Mouse (Mus musculus) midbrain, embryonic 12.5 days (tissue): ENCODE results near the gene Hoxb9. TPM values are rescaled to one million over a fixed set of nuclear protein-coding genes. Genes with fewer than 3 reads are reported as not detected.

ENCODE experiments used
- ATAC-seq: fragments of 200-750 bp; cut with Nextera tagmentation; 2 replicates; pipeline ENCODE4 v1.8.0; 2017; ENCODE audit warnings: low read depth, moderate TSS enrichment, moderate library complexity; ENCODE audit not compliant: low FRiP score
- H3K27ac ChIP-seq: fragments of 300-500 bp; sonication (generic); replicated peaks from 2 replicates; pipeline ENCODE4 v1.5.1; 2016; ENCODE audit warnings: mild to moderate bottlenecking
- H3K27me3 ChIP-seq: fragments of 300-500 bp; sonication (generic); 2 replicates; pipeline ENCODE4 v1.6.1; 2016; ENCODE audit warnings: mild to moderate bottlenecking
- H3K36me3 ChIP-seq: fragments of 300-500 bp; sonication (generic); 2 replicates; pipeline ENCODE4 v1.6.1; 2016
- H3K4me1 ChIP-seq: fragments of 300-500 bp; sonication (generic); 2 replicates; pipeline ENCODE4 v1.6.1; 2016
- H3K4me2 ChIP-seq: fragments of 300-500 bp; sonication (generic); replicated peaks from 2 replicates; pipeline ENCODE4 v1.6.1; 2016; ENCODE audit warnings: mild to moderate bottlenecking, moderate library complexity
- H3K4me3 ChIP-seq: fragments of 300-500 bp; sonication (generic); 2 replicates; pipeline ENCODE4 v1.5.1; 2016; ENCODE audit warnings: mild to moderate bottlenecking
- H3K9ac ChIP-seq: fragments of 300-500 bp; sonication (generic); replicated peaks from 2 replicates; pipeline ENCODE4 v1.6.1; 2016; ENCODE audit warnings: mild to moderate bottlenecking, moderate library complexity
- H3K9me3 ChIP-seq: fragments of 300-500 bp; sonication (generic); 2 replicates; pipeline ENCODE4 v1.6.1; 2016; ENCODE audit warnings: mild to moderate bottlenecking
- WGBS: fragments of 180-500 bp; shearing (Covaris S2); methylation state at CpG from one replicate; pipeline ENCODE4 v1.1.7; 2016; 5-methylcytosine and 5-hydroxymethylcytosine counted together
- polyA plus RNA-seq: library from polyadenylated mRNA; unstranded; fragments of >200 nt; fragmentation: Nextera tagmentation; extraction: Ambion mirVana; gene quantifications from 2 replicates; pipeline ENCODE4 v1.2.1, GENCODE M21; 2016

Hoxb9 gene
- polyA plus RNA-seq, 1 experiment from 2014 or later: not detected

DNA sequence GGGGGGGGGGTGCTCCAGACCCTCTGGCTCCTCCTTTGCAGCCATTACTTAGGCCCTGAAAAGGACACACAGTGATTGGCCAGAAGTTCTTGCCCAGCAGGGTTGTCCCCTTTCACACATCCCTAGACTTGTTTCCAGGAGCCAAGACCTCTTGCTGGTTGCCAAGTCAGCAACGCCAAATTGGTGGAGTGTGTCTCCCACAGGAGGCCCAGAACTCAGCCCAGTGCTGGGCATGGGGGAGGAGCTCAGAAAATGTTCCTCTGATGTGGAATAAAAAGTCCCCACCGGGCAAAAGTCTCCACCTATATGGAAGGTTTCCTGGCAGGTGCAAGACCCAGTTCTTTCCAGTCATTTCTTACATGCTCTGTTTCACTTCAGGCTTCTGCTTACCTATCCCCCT lies 12.2 kb upstream of the Hoxb9 start:
- no peak for ATAC-seq
- no peak overlapping the region for H3K4me3 ChIP-seq
- no peaks in the 10 kb centered on the region for H3K9me3 ChIP-seq
- H3K27me3 ChIP-seq: peaks cover 100% of the 10 kb centered on the region
- no peak overlapping the region for H3K4me2 ChIP-seq
- 2% methylated on average over 2 of the region's 2 CpGs for WGBS
- no peaks in the 10 kb centered on the region for H3K36me3 ChIP-seq
- no peaks in the 10 kb centered on the region; the same call in 1 of the 2 replicates for H3K4me1 ChIP-seq
- H3K27ac ChIP-seq: no peak overlapping the region
- H3K9ac ChIP-seq: no peak overlapping the region

DNA sequence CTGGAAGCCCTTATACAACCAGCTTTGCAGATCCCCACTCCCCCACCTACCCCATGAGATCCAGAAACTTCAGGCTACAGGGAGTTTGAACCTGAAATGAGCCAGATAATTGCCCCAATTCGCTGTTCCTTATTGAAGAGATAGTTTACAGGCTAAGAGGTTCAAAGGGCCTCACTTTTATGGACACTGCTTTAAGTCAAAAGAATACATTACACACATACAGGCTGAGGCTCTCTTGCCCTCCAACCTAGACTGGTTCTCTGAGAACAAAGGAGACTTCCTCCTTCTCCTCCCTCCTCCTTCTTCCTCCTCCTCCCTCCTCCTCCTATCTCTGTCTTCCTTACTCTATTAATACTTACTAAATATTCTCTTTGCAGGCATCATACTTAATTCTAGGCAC lies 11.7 kb upstream of the Hoxb9 start:
- no peak overlapping the region for H3K9ac ChIP-seq
- no peaks in the 10 kb centered on the region; the same call in 1 of the 2 replicates for H3K4me1 ChIP-seq
- H3K9me3 ChIP-seq: no peaks in the 10 kb centered on the region
- no peak overlapping the region for H3K27ac ChIP-seq
- H3K36me3 ChIP-seq: no peaks in the 10 kb centered on the region
- 5% methylated on average over 1 of the region's 1 CpGs for WGBS
- peaks cover 100% of the 10 kb centered on the region for H3K27me3 ChIP-seq
- no peak overlapping the region for H3K4me2 ChIP-seq
- ATAC-seq: no peak
- H3K4me3 ChIP-seq: no peak overlapping the region

- no peak overlapping the region for H3K27ac ChIP-seq
- H3K27me3 ChIP-seq: peaks cover 100% of the 10 kb centered on the region
- H3K4me2 ChIP-seq: no peak overlapping the region
- no peaks in the 10 kb centered on the region for H3K36me3 ChIP-seq
- no peaks in the 10 kb centered on the region for H3K9me3 ChIP-seq
- no peak overlapping the region for H3K9ac ChIP-seq
- no peak overlapping the region for H3K4me3 ChIP-seq
- H3K4me1 ChIP-seq: no peaks in the 10 kb centered on the region; the same call in 1 of the 2 replicates
- no peak for ATAC-seq
- WGBS: 1% methylated on average over 23 of the region's 23 CpGs
These were observed 10.8 kb upstream of the Hoxb9 start for GRCm38 (mm10) chr11:96260310-96260970.

- Histone ChIP-seq H3K27me3 (peaks cover 100% of the 10 kb centered on the region), H3K4me3 (no peak overlapping the region), H3K4me1 (no peaks in the 10 kb centered on the region; the same call in 1 of the 2 replicates), H3K36me3 (no peaks in the 10 kb centered on the region), H3K9me3 (no peaks in the 10 kb centered on the region), H3K9ac (no peak overlapping the region), H3K4me2 (no peak overlapping the region), H3K27ac (no peak overlapping the region)
- ATAC-seq: no peak
- 1% methylated on average over 24 of the region's 24 CpGs for WGBS
These were observed 9.8 kb upstream of the Hoxb9 start for GRCm38 (mm10) chr11:96261323-96261890.

DNA sequence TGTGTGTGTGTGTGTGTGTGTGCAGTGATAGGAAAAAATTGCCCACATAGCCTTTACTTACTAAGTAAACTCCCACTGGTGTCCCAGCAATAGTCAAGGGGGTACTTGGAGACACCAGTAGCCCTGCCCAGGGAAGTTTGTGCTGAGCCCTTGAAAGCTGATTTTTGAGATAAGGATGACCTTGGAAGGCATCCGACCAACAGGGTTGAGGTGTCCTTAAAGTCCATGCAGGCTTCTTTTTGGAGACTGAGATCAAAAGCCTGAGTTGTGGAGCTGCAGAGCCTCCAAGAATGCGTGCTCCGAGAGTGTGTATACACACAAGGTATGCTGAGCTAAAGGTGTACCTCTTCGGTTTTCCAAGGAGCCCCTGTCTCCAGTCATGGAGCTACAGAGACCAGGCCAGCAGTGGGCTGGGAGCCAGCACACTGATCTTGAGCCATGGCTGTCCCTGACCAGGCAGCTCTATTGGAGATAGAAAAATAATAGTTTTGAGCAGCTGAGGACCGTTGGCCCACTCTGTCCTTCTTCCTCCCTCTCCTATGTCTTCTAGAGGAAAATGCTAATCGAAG lies 8.9 kb upstream of the Hoxb9 start:
- no peak overlapping the region for H3K27ac ChIP-seq
- no peaks in the 10 kb centered on the region for H3K36me3 ChIP-seq
- no peak overlapping the region for H3K4me2 ChIP-seq
- peaks cover 100% of the 10 kb centered on the region for H3K27me3 ChIP-seq
- 16% methylated on average over 6 of the region's 6 CpGs for WGBS
- no peak overlapping the region for H3K9ac ChIP-seq
- no peak overlapping the region for H3K4me3 ChIP-seq
- H3K4me1 ChIP-seq: no peaks in the 10 kb centered on the region; the same call in 1 of the 2 replicates
- ATAC-seq: no peak
- H3K9me3 ChIP-seq: no peaks in the 10 kb centered on the region

DNA sequence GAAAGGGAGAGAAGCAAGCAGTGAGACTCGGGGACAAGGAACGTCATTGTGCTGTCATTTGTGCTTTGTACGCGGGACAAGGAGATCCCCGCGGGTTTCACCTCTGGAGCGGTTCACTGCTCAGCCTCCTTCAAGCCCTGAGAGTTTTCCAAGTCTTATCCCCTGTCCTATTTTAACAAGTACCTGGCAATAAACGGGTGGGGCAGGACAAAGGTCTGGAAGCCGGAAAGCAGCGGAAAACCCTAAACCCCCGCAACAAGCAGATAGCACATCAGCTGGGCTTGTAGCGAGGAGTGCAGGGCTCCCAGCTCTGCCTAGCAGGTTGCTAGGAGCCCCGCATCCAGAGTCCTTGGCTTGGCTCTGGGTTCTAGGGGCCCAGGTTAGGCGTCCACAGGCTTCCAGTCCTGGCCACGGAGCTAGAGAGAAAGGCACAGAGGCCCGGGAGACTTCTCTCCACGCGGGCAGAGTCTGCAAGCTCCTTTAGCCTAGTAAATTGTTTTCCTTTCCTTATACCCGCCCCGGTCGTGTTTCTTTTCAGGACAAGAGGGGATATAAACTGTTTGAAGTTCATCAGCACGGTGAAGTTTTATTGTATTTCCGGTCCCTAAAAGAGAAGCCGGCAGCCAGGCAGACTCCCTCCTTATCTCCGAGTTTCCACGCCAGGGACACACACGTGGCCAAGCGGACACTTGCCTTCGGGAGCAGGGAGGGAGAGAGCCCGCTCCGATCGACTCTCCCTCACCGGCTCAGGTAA lies 7.4 kb upstream of the Hoxb9 start:
- ATAC-seq: no peak
- Histone ChIP-seq H3K4me3 (no peak overlapping the region), H3K27me3 (peaks cover 96% of the 10 kb centered on the region), H3K4me1 (no peaks in the 10 kb centered on the region; the same call in 1 of the 2 replicates), H3K9ac (no peak overlapping the region), H3K36me3 (no peaks in the 10 kb centered on the region), H3K27ac (no peak overlapping the region), H3K9me3 (no peaks in the 10 kb centered on the region), H3K4me2 (no peak overlapping the region)
- under 1% methylated on average over 33 of the region's 33 CpGs for WGBS

DNA sequence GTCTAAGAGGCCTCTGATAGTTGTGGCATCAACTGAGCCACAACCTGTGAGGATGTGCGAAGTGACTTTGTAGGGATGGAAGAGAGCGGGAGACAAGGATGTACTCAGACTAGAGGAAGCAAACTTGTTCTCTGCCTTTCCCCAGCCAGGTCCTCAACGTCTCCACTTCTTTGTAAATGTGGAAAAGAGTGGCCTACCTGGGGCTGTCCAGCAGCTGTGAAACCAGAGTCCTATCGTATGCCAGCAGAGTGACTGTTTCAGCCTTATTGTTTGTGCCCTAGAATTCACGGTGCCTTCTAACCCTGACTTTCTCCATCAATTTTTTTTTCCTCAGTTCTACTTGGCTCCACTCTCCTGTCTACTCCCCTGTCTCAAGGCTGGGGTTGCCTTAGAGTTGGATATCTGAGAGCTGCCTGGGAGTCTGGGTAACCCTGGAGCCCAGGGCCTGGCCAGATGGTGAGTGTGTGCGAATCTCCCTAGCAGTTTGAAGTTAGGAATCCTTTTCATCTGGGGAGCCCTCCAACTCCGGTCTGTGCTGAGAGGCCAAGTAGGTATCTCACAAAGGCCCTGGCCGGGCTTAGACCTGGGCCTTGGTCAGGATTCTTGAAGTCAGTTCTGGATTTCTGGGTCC lies 6.8 kb upstream of the Hoxb9 start:
- no peak overlapping the region for H3K27ac ChIP-seq
- H3K4me3 ChIP-seq: no peak overlapping the region
- under 1% methylated on average over 8 of the region's 8 CpGs for WGBS
- H3K4me2 ChIP-seq: no peak overlapping the region
- H3K4me1 ChIP-seq: no peaks in the 10 kb centered on the region; the same call in 1 of the 2 replicates
- ATAC-seq: no peak
- H3K27me3 ChIP-seq: peaks cover 96% of the 10 kb centered on the region
- no peak overlapping the region for H3K9ac ChIP-seq
- no peaks in the 10 kb centered on the region for H3K9me3 ChIP-seq
- no peaks in the 10 kb centered on the region for H3K36me3 ChIP-seq

DNA sequence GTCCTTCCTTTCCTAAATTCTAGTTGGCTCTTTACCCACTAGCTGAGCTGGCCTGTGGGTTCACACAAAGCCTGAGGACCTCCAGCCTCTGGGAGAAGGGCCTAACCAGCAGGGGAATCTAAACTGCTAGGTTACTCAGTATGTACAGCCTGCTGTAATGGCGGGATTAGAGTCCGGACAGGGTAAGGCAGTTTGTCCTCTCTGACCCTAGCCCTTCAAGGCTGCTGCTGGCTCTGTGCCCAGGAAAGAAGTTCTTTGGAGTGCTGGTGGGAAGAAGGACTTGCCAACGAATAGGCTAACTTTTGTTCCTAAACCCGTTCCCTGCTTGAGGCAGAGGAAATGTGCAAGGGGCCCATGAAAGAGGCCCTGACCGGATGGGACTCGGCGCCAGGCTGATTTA lies 5.3 kb upstream of the Hoxb9 start:
- Histone ChIP-seq H3K27ac (no peak overlapping the region), H3K4me2 (no peak overlapping the region)
- ATAC-seq: no peak

GRCm38 (mm10) chr11:96267021-96267920 lies 4.0 kb upstream of the Hoxb9 start:
- H3K9ac ChIP-seq: no peak overlapping the region
- H3K27me3 ChIP-seq: peaks cover 96% of the 10 kb centered on the region
- ATAC-seq: no peak
- 0 out of 2 replicates have a peak, but pooled peaks cover 3% of the 10 kb centered on the region for H3K4me1 ChIP-seq
- no peak overlapping the region for H3K27ac ChIP-seq
- no peak overlapping the region for H3K4me3 ChIP-seq
- H3K9me3 ChIP-seq: no peaks in the 10 kb centered on the region
- H3K4me2 ChIP-seq: no peak overlapping the region
- no peaks in the 10 kb centered on the region for H3K36me3 ChIP-seq
- WGBS: 12% methylated on average over 7 of the region's 7 CpGs

More for the DNA sequence above, 5.3 kb upstream of the Hoxb9 start:
- no peak overlapping the region for H3K4me3 ChIP-seq
- no peaks in the 10 kb centered on the region for H3K36me3 ChIP-seq
- under 1% methylated on average over 7 of the region's 7 CpGs for WGBS
- H3K9me3 ChIP-seq: no peaks in the 10 kb centered on the region
- H3K9ac ChIP-seq: no peak overlapping the region
- H3K27me3 ChIP-seq: peaks cover 96% of the 10 kb centered on the region
- H3K4me1 ChIP-seq: no peaks in the 10 kb centered on the region

DNA sequence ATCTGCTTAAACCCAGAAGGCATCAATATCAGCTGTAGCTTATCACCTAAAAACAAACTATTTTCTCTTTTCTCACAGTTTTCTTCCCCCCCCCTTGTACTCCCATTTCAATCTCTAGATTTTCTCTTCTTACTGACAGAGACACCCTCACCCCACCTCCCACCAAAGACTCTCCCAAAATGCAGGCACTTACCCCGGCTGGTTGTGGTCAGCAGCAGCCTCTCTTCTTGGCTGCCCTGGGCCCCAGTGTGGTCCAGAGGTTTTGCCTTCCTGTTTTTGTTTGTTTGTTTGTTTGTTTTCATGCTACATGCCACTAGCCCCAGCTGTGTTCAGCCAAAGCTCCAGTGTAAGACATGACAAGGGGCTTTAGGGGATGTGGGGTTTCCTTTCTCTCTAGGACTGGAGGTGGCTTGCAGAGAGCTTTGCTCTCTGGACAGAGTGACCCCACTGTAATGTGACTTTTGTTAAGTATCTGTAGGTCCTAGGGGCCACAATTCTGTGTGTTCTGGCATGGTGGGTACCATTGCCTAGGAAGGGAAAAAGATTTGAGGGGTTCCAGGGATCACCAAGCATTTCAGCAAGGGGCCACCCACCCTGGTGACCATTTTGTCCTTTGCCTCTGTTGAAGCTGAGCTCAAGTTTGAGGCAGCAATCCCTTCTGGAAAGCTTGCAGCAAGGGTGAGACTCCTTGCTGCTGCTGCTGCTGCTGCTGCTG lies 3.1 kb upstream of the Hoxb9 start:
- WGBS: 4% methylated on average over 1 of the region's 1 CpGs
- H3K27me3 ChIP-seq: peaks cover 96% of the 10 kb centered on the region
- H3K4me3 ChIP-seq: no peak overlapping the region
- H3K9me3 ChIP-seq: no peaks in the 10 kb centered on the region
- ATAC-seq: no peak
- no peak overlapping the region for H3K4me2 ChIP-seq
- H3K9ac ChIP-seq: no peak overlapping the region
- H3K36me3 ChIP-seq: no peaks in the 10 kb centered on the region
- H3K27ac ChIP-seq: no peak overlapping the region
- 0 out of 2 replicates have a peak, but pooled peaks cover 7% of the 10 kb centered on the region for H3K4me1 ChIP-seq
